Mouse (Mus musculus) adrenal gland (tissue): Measurements from ENCODE around the gene Tmem175.

Experiments used
- intact Hi-C: fragments of 180-260 bp; cut with DNase I; formaldehyde crosslinking; loops from one replicate; pipeline ENCODE4 v1.15.1; 2025

Tmem175 gene

GRCm38 (mm10) chr5:108651823-108652222, 22.3 kb downstream of the Tmem175 start:
- intact Hi-C loops, result loop anchor here (5.0 kb wide), 2 partner anchors 65 to 225 kb away; no protein-coding TSS in a partner anchor

GRCm38 (mm10) chr5:108653341-108653740, 23.8 kb downstream of the Tmem175 start:
- intact Hi-C loops, result loop anchor here (5.0 kb wide), 2 partner anchors 66 to 226 kb away; no protein-coding TSS in a partner anchor

- intact Hi-C loops, result loop anchor here (5.0 kb wide), 2 partner anchors 67 to 227 kb away; no protein-coding TSS in a partner anchor
Measured at GRCm38 (mm10) chr5:108654444-108654990, 24.9 kb downstream of the Tmem175 start.

- intact Hi-C loops, result no loop called here
Measured at GRCm38 (mm10) chr5:108655381-108655780, 25.8 kb downstream of the Tmem175 start.

- intact Hi-C loops, result no loop called here
Measured at GRCm38 (mm10) chr5:108655891-108656650, 26.5 kb downstream of the Tmem175 start.

GRCm38 (mm10) chr5:108657406-108657805, 27.8 kb downstream of the Tmem175 start:
- intact Hi-C loops, result no loop called here

- intact Hi-C loops, result no loop called here
Measured at GRCm38 (mm10) chr5:108658611-108659010, 29.0 kb downstream of the Tmem175 start.

- intact Hi-C loops, result no loop called here
Measured at GRCm38 (mm10) chr5:108659698-108660631, 30.4 kb downstream of the Tmem175 start, which contains the start of gene Idua. Gene Idua (plus strand): TSS chr5:108660331.

- intact Hi-C loops, result no loop called here
Measured at GRCm38 (mm10) chr5:108660632-108661268, 31.2 kb downstream of the Tmem175 start.

- intact Hi-C loops, result no loop called here
Measured at GRCm38 (mm10) chr5:108662772-108663171, 33.2 kb downstream of the Tmem175 start.

GRCm38 (mm10) chr5:108665066-108665465, 35.5 kb downstream of the Tmem175 start:
- intact Hi-C loops, result loop anchor here (5.0 kb wide), 1 partner anchor 233 kb away; the partner anchor contains the start of gene Atp5k

- intact Hi-C loops, result loop anchor here (5.0 kb wide), 1 partner anchor 235 kb away; the partner anchor contains the start of gene Atp5k
Measured at GRCm38 (mm10) chr5:108667370-108667769, 37.8 kb downstream of the Tmem175 start.

- intact Hi-C loops, result loop anchor here (5.0 kb wide), 1 partner anchor 236 kb away; the partner anchor contains the start of gene Atp5k
Measured at GRCm38 (mm10) chr5:108668387-108668932, 38.9 kb downstream of the Tmem175 start.

- intact Hi-C loops, result loop anchor here (5.0 kb wide), 1 partner anchor 237 kb away; the partner anchor contains the start of gene Atp5k
Measured at GRCm38 (mm10) chr5:108668977-108669936, 39.7 kb downstream of the Tmem175 start, which contains the start of gene Dgkq. Gene Dgkq (minus strand): TSS chr5:108669672.

GRCm38 (mm10) chr5:108669986-108670385, 40.4 kb downstream of the Tmem175 start:
- intact Hi-C loops, result loop anchor here (5.0 kb wide), 1 partner anchor 238 kb away; the partner anchor contains the start of gene Atp5k

GRCm38 (mm10) chr5:108670785-108671184, 41.2 kb downstream of the Tmem175 start:
- intact Hi-C loops, result no loop called here

- intact Hi-C loops, result no loop called here
Measured at GRCm38 (mm10) chr5:108671757-108672156, 42.2 kb downstream of the Tmem175 start.

- intact Hi-C loops, result loop anchor here (5.0 kb wide), 1 partner anchor 53 kb away; no protein-coding TSS in a partner anchor
Measured at GRCm38 (mm10) chr5:108674624-108675023, 45.1 kb downstream of the Tmem175 start.
